Mouse (Mus musculus): ENCODE results near the gene Slc13a1. TPM values are rescaled to one million over a fixed set of nuclear protein-coding genes. Genes with fewer than 3 reads are reported as not detected.
"Not testable (repeated sequence)": the region's sequence is repeated elsewhere in the genome, so short reads cannot be mapped to it uniquely, and the experiment has no call there.

Gene Slc13a1
- not detected in 2 replicates for polyA plus RNA-seq (2016; fragmentation: Nextera tagmentation; extraction: Ambion mirVana)

DNA sequence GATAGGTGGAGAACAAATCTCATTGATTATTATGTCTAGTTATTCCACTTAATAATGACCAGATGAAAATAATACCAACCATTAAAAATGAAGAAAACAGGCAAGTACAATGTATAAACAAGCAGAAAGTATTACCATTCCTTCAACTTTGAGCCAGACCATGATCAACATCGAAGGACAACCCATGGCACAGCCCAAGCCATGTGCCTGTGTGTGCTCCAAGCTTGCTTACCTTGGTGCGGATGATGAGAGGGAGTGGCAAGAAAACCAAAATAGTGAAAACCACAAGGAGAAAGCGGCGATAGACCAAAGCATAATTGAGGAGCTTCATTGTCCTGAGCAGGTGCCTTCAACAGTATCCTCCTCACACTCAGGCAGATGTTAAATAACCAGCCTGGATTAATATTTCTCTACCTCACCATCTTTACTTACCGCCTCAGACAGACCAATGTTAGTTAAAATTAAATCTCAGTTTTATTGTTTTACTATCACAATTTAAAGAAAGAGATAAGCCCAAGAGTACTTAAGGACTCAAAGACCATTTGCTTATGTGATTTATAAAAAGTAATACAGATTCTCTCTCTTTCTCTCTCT, at the start of gene Slc13a1:
Gene Slc13a1 (minus strand): TSS at position 359 of the 594 bp plus-strand sequence.
- Histone ChIP-seq H3K36me3 (no peaks in the 10 kb centered on the region), H3K27me3 (ENCODE audit: insufficient read depth, poor library complexity, severe bottlenecking) (no peaks in the 10 kb centered on the region), H3K27ac (no peak within 1 kb of the TSS), H3K9me3 (no peaks in the 10 kb centered on the region), H3K4me1 (no peaks in the 10 kb centered on the region), H3K4me3 (no peak within 1 kb of the TSS)
- 84% methylated on average over 5 of the region's 5 CpGs for WGBS
- no peak for DNase-seq (ENCODE audit: low spot score)

DNA sequence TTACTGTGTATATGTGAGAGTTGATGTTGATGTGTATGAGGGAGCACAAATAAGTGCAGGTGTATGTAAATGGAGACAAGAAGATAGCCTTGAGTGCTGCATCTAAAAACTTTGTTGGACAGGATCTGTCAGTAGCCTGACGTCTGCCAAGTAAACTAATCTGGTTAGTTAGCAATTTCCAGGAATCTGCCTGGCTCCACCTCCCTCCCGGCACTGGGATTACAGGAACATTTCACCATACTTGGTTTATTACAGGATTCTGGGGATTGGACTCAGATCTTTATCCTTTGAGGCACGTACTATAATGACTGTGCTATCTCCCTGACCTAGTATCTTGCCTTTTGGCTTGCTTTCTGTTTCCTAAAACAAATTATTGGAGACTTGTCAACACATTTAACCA, 40.0 kb upstream of the Slc13a1 start:
- Histone ChIP-seq H3K4me1 (no peaks in the 10 kb centered on the region), H3K9me3 (no peaks in the 10 kb centered on the region), H3K36me3 (no peaks in the 10 kb centered on the region), H3K27ac (no peak overlapping the region), H3K27me3 (ENCODE audit: insufficient read depth, poor library complexity, severe bottlenecking) (no peaks in the 10 kb centered on the region), H3K4me3 (no peak overlapping the region)
- 67% methylated on average over 3 of the region's 3 CpGs for WGBS
- no peak for DNase-seq (ENCODE audit: low spot score)

DNA sequence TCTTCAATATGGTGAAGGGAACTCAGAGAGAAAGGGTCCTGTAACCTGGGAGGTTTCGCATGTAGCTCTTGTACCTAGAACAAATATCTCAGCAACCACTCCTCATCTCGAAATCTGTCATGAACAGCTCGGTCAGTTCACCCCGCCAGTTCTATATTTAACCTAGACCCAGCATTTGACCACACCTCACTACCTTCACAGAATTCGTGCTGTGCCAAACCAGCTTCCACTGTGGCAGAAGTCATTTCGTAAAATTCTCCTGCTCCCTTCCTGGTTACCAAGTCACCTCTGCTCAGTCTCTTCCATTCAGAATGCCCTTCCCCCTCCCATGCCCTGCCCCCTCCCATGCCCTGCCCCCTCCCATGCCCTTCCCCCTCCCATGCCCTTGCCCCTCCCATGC, 34.3 kb upstream of the Slc13a1 start:
- no peak for DNase-seq (ENCODE audit: low spot score)
- Histone ChIP-seq H3K27ac (no peak overlapping the region), H3K36me3 (no peaks in the 10 kb centered on the region), H3K27me3 (ENCODE audit: insufficient read depth, poor library complexity, severe bottlenecking) (no peaks in the 10 kb centered on the region), H3K4me1 (no peaks in the 10 kb centered on the region), H3K9me3 (no peaks in the 10 kb centered on the region), H3K4me3 (no peak overlapping the region)
- 65% methylated on average over 6 of the region's 6 CpGs for WGBS

DNA sequence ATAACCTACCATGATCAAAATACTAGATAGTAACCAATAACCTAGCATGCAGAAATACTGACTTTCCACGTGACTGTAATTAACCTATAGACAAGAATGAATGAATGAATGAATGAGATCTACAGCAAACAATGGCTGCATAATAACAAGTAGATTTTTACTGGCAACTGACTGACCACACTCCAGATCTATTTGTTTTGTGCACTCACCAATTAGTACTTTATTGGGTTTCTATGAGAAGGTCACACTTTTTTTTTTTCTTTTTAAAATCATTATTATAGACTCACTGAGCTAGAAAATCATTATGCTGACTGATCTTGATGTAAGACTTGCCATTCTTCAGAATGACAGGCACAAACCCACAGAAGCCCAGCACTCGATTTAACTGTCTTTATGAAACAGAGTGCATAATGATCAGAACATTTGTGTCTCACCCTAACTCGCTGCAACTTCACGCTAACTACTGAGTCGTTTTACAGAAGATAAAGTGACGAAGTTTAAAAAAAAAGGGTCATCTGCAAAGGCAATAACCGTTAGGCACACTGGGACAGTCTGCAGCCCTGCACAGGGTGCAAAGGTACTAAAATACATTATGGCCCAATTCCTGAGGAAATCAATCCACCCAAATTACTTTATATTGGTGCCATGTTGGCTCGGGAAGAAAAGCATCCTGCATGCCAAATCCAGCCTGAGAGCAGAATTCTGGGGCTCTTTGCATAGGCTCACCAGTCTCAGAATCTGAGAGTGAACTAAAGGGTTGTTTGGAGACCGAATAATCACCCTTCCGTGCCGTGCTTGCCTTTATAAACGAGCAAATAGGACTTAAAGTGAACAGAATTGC, 33.0 kb upstream of the Slc13a1 start:
- Histone ChIP-seq H3K9me3 (no peaks in the 10 kb centered on the region), H3K4me3 (no peak overlapping the region), H3K36me3 (no peaks in the 10 kb centered on the region), H3K4me1 (no peaks in the 10 kb centered on the region), H3K27ac (no peak overlapping the region), H3K27me3 (ENCODE audit: insufficient read depth, poor library complexity, severe bottlenecking) (no peaks in the 10 kb centered on the region)
- DNase-seq (ENCODE audit: low spot score), result no peak
- 81% methylated on average over 12 of the region's 12 CpGs for WGBS

DNA sequence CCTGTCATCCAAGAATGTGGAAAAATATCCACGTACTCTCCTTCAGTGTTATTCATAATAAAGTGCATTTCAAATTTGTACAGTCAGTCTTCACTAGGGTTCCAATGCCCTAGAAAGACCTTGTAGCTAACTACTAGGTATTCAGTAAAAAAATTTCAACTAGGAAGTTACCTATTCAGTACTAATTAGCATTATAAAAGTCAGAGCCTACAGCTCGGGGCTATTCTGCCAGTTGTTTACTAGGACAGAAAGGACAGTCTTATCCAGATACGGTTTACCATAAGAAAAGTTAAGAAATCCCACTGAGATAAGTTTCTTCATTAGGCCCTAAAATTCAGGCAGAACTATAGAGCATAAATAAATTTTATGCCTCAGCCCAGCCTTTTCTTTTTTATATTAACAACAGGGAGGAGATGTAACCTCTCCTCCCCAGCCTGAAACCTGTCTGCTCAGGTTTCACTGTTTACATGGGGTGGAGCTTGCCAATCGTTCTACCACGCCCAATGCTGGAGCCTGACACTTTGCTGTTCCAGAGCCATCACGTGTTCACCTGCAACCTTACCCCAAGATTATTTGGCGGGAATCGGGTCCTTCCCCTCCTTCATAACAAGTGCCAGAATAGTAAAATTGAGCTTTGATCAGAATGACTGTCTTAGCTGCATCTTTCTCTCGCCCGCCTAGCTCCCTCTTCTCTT, 29.8 kb upstream of the Slc13a1 start:
- not testable (repeated sequence) for H3K9me3 ChIP-seq; H3K4me3 ChIP-seq; DNase-seq (ENCODE audit: low spot score); H3K4me1 ChIP-seq; H3K27ac ChIP-seq; H3K27me3 ChIP-seq (ENCODE audit: insufficient read depth, poor library complexity, severe bottlenecking); H3K36me3 ChIP-seq
- WGBS, result 82% methylated on average over 10 of the region's 10 CpGs

DNA sequence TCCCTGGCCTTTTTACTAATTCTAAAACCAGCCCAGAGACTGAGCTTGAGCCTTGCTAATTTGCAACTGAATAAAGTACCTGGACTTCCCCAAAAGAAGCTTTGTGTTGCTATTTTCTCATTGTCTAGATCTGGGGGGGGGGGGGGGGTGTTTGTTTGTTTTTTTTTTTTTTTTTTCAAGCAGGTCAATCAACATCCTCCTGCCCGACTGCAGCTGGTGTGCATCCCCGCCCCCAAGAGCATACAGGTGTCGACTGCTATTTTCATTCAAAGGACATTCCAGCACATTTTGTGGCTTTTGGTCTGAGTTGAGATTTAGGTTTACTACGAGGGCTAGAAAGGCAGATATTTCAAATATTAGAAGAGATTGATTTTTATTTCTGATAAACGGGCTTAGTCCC, 28.5 kb upstream of the Slc13a1 start:
- not testable (repeated sequence) for H3K9me3 ChIP-seq; H3K4me1 ChIP-seq; H3K27me3 ChIP-seq (ENCODE audit: insufficient read depth, poor library complexity, severe bottlenecking); H3K36me3 ChIP-seq; H3K4me3 ChIP-seq; H3K27ac ChIP-seq; DNase-seq (ENCODE audit: low spot score)
- WGBS, result 65% methylated on average over 5 of the region's 5 CpGs

DNA sequence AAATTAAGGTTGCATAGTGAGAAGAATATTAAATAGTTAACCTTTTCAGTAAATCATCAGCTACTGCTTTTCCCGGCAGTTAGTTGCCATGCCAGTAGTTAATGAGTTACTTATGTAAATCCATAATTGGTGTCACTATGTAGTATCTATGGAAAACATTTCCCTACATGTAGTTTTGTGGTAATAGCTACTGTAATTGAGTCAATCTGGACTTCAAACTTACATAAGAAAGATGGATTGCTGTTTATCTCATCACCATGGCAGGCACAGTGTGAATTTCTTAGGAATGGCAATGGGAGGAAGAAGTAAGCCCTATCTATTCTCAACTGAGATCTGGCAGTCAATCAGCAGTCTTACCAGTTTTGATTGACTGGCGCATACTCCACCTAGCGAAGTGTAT, 15.5 kb upstream of the Slc13a1 start:
- no peak for DNase-seq (ENCODE audit: low spot score)
- Histone ChIP-seq H3K9me3 (no peaks in the 10 kb centered on the region), H3K4me3 (no peak overlapping the region), H3K27me3 (ENCODE audit: insufficient read depth, poor library complexity, severe bottlenecking) (no peaks in the 10 kb centered on the region), H3K4me1 (no peaks in the 10 kb centered on the region), H3K27ac (no peak overlapping the region), H3K36me3 (no peaks in the 10 kb centered on the region)
- 79% methylated on average over 3 of the region's 3 CpGs for WGBS

DNA sequence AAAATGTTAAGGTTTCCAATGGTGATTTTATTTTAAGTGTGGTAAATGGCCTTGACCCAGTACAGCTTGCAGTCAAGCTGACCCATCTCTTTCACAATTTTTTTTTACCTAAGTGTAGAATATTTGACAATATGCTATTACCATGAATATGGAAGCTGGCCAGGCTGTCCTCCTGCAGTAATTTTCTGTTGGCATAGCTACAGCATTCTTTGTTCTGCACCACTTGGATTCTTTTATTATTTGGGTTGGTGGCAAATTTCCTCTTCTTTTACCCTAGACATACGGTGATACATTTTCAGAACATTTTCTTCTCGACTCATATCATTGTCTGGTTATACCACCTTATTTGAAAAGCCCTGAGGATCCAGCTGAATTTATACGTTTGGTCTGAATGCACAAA, 7.5 kb upstream of the Slc13a1 start:
- WGBS, result 83% methylated on average over 3 of the region's 3 CpGs
- DNase-seq (ENCODE audit: low spot score), result no peak
- Histone ChIP-seq H3K4me1 (no peaks in the 10 kb centered on the region), H3K9me3 (no peaks in the 10 kb centered on the region), H3K36me3 (no peaks in the 10 kb centered on the region), H3K27ac (no peak overlapping the region), H3K27me3 (ENCODE audit: insufficient read depth, poor library complexity, severe bottlenecking) (no peaks in the 10 kb centered on the region), H3K4me3 (no peak overlapping the region)

DNA sequence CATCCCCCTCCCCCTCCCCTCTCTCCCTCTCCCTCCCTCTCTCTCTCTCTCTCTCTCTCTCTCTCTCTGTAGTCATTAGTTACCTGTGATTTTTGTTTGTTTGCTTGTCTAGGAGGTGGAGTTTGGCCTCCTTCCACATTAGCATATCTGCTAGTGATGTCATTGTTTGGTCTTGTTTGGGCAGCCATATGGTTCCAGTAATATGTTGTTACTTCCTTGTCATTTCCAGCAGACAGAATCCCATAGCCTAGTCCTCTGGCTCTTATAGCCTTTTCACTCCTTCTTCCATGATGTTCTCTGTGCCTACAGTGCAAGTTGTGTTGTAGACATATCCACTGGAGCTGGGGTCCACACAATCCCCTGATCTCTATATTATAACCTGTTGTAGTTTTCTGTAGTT, 6.1 kb upstream of the Slc13a1 start:
- DNase-seq (ENCODE audit: low spot score), result no peak
- no peak overlapping the region for H3K27ac ChIP-seq
- no peaks in the 10 kb centered on the region for H3K27me3 ChIP-seq (ENCODE audit: insufficient read depth, poor library complexity, severe bottlenecking)
- no peaks in the 10 kb centered on the region for H3K4me1 ChIP-seq
- no peaks in the 10 kb centered on the region for H3K36me3 ChIP-seq
- H3K9me3 ChIP-seq, result no peaks in the 10 kb centered on the region
- H3K4me3 ChIP-seq, result no peak overlapping the region

DNA sequence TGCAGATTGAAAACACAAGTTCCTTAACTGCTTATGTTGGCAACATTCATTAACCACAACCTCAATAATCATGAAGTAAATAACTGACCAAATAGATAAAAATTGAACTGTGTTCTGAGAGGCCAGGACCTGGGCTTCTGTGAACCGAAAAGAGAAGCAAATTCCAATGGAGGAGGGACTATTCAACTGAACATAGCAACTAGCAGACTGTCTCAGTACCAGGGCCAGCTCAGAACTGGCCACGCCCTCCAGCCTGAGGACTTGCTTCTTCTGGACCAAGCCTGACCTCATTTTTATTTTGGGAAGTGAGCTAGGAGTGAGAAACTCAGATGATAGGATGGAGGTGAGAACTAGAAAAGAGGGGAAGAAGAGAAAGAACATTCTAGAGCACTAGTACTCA, 4.8 kb upstream of the Slc13a1 start:
- Histone ChIP-seq H3K4me1 (no peaks in the 10 kb centered on the region), H3K27me3 (ENCODE audit: insufficient read depth, poor library complexity, severe bottlenecking) (no peaks in the 10 kb centered on the region), H3K36me3 (no peaks in the 10 kb centered on the region), H3K27ac (no peak overlapping the region), H3K9me3 (no peaks in the 10 kb centered on the region), H3K4me3 (no peak overlapping the region)
- WGBS, result 52% methylated on average over 2 of the region's 2 CpGs
- no peak for DNase-seq (ENCODE audit: low spot score)

DNA sequence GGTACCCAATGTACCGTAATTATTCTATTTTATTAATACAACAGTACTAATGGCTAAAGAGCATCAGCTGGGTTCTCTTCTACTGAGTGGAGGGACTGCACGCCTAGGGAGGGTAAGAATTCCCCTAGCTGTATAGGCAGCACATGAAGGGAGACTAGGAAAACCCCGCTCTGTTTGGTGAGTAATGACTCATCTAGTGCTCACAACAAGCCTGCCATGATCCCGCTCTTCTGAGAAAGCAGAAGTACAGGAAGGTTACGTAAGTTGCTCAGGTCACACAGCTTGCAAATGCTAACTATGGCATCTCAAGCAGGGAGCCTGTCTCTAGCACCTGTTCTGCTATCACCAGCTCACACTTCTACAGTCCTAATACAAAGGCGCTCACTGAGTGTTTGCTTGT, 1.1 kb downstream of the Slc13a1 start:
- DNase-seq (ENCODE audit: low spot score), result no peak
- Histone ChIP-seq H3K4me1 (no peaks in the 10 kb centered on the region), H3K36me3 (no peaks in the 10 kb centered on the region), H3K9me3 (no peaks in the 10 kb centered on the region), H3K27ac (no peak overlapping the region), H3K27me3 (ENCODE audit: insufficient read depth, poor library complexity, severe bottlenecking) (no peaks in the 10 kb centered on the region), H3K4me3 (no peak overlapping the region)
- WGBS, result 79% methylated on average over 6 of the region's 6 CpGs

DNA sequence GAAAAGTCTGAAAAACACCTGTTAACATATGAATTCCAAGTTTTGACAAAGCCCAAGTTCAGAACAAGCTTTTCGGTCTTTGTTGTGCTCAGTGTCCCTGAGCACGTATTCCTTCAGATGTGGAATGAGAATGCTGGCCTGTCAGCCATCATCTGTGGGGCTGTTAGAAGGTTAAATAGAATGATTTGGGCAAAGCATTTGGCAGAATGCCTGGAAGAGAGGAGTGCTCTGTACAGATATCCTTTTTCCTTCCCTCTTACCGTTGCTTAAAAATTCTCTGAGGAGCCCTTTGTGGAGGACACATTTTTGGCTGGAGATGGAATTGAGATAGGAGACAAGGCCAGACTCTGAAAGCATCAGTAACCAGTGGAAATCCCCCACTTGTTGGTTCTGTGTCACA, 2.6 kb downstream of the Slc13a1 start:
- H3K27me3 ChIP-seq (ENCODE audit: insufficient read depth, poor library complexity, severe bottlenecking), result no peaks in the 10 kb centered on the region
- H3K27ac ChIP-seq, result no peak overlapping the region
- no peak for DNase-seq (ENCODE audit: low spot score)
- no peaks in the 10 kb centered on the region for H3K4me1 ChIP-seq
- H3K9me3 ChIP-seq, result no peaks in the 10 kb centered on the region
- H3K36me3 ChIP-seq, result no peaks in the 10 kb centered on the region
- H3K4me3 ChIP-seq, result no peak overlapping the region
- WGBS, result 68% methylated on average over 3 of the region's 3 CpGs

DNA sequence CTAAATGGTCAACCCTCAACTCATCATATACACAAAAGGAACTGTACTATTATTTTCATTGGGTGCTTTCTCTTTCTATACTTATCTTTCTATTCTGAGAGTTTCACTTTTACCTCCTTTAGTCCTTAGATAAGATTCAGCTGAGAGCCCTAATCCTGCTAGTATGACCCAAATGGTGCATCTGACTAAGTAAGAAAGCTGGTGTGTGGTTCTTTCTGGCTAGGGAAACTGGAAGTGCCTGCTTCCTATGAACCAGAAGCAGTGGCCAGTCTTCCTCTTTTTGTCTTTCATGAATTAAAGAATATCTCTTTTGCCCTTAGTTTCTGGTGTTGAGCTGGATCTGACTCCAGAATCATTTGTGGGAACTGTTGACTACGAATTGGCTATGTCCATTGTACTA, 8.1 kb downstream of the Slc13a1 start:
- 75% methylated on average over 1 of the region's 1 CpGs for WGBS
- Histone ChIP-seq H3K9me3 (no peaks in the 10 kb centered on the region), H3K4me1 (no peaks in the 10 kb centered on the region), H3K27me3 (ENCODE audit: insufficient read depth, poor library complexity, severe bottlenecking) (no peaks in the 10 kb centered on the region), H3K36me3 (no peaks in the 10 kb centered on the region), H3K27ac (no peak overlapping the region), H3K4me3 (no peak overlapping the region)
- no peak for DNase-seq (ENCODE audit: low spot score)
